Mouse (Mus musculus) neural tube, embryonic 10.5 days (tissue): ENCODE measurements around the gene Cfap20.
"Not testable (repeated sequence)": the region's sequence is repeated elsewhere in the genome, so short reads cannot be mapped to it uniquely, and the experiment has no call there.

Experiments used
- DNase-seq: peaks from one replicate; pipeline ENCODE4 v3.0.0-alpha.2; 2017; ENCODE audit warnings: low spot score; ENCODE audit errors: extremely low spot score

The Cfap20 gene

DNA sequence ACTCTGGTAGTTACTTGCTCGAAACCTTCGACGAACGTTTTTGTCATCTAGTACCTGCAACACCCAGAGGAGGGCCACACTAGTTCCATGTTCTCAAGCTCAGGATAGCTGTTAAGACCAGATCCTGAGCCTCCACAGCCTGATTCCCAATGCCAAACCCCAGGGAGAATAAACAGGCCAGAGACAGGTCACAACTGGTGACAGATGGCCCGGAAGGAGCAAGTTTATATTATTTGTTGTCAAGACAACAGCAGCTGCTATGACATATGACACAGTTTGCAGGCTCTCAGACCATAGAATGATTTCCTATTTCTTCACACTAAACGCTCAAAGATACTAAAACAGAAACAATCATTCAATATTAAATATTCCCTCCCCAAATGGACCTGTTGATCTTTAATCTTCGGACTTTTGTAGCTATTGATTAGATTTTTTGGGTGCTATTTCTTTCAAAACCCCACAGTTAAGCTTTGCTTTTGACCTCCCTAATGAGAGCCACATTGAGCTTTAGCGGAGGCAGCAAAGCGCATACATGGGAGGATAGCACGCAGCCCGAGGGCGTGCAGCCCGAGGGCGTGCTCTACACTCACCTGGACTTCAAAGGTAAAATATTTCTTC lies 12.4 kb downstream of the Cfap20 start:
- no peak for DNase-seq

DNA sequence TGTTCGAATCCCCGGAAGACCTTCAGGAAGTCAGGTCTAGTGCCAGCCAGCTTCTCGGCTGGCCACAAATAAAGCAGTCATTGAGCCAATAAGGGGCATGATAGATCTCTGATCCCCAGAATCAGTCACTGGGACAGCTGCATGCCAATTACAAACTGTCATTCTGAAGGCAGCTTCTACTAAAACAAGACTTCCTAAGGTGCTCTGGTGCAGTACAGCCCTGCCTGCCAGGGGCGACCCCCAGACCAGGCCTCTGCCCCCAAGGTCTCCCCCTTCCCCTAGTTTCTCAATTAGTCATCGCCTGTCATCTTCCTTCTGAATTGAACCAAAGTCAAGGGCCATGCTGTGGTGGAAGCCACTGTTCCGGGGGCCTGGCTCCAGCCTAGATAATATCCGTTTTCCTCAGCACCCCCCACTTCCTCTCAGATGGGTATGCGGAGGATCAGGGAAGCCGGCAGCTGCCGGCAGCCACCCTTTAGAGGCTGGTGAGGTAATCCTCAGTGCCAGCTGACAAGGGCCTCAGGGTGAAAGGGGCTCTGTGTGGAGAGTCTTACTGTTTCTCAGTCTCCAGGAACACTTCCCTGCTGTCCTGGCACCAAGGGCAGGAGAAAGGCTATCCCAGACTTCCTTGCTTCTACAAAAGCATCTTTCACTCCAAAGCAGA lies 23.2 kb downstream of the Cfap20 start:
- DNase-seq = no peak

DNA sequence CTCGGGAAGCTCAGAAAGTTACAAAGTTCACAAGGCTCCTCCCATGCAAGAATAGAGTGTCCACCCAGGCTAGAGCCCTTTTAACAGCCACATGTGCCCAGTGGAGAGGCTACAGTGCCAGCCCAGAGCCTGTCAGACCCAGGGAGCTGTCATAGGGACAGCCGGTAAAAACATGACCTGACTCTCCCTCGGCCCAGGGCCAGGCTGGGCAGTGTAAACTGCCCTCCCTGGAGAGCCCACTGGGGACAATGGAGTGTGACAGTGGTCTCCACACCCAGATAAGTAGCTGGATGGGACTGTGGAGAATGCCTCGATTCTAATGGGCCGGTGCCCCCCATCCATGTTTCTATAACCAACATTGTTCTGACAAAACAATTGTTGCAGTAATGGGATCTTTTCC lies 25.2 kb downstream of the Cfap20 start:
- no peak for DNase-seq

DNA sequence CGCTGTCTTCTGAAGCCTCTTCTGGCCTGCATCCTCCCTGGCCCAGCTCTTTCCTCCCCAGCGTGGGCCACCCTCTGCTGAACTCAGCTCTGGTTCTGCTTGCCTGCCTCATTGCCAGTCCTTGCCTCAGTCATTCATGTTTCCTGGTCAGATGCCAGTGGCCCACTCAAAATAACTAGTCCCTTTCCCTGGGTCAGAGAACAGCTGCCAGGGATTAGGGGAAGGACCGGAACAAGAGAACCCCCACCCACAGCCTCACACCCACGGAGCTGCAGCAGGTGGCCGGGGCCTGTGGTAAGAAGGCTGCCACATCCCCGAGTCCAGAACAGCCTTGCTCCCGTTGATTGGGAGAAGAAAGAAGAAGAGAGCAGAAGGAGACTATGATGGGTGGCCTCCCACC lies 33.6 kb downstream of the Cfap20 start:
- DNase-seq = no peak

DNA sequence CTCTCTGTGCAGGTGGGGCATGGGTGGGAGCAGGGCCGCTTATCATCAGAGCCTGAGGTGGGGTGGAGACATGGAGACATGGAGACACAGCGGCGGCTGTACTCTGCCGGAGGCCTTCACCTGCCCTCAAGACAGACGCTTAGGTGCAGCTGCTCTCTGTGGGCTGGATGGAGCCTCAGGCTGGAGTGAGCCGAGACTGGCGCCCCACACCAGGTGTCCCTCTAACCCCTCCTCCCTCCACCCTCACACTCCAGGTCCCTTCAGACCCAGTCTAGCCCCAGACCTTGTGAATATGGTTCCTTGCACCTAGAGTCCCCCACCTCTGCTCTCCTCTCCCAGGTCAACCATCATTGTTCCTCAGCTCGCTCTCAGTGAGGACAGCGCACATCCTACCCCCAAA lies 35.5 kb downstream of the Cfap20 start:
- DNase-seq = no peak

DNA sequence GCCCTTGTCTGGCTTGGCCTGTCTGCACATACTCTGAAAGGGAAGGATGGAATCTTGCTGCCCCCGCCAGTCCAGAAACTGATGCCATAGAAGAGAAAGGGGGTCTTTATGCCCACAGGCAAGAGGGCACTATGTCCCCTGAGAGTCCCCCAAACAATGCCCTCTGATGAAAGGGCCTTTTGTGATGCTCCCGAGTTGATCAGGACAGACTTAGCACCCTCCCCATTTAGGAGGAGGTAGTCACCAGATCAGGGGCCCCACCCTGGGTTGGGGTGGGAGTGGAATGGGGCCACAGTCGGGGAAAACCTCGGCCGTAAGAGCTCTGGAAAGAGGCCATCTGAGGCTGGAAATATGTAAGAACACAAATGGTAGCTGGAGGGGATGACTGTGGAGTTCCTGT lies 37.5 kb downstream of the Cfap20 start:
- no peak for DNase-seq

DNA sequence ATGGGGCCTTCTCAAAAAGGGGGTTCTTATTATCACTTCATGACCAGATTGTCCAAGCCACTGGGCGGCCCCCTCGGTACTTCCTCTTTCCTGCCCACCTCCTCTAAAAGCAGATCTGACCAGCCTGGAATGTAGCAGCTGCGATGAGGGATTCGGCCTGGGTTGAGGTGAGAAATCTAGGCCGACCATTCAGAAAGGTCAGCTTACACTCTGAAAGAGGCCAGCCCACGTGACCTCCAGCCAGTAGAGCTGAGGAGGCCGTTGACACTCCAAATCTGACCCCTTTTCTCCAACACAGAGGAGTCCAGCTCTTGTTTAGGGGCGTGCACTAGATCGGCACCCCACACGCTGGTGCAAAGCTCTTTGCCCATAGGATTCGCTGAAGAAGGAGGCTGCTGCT lies 37.9 kb downstream of the Cfap20 start:
- no peak for DNase-seq

DNA sequence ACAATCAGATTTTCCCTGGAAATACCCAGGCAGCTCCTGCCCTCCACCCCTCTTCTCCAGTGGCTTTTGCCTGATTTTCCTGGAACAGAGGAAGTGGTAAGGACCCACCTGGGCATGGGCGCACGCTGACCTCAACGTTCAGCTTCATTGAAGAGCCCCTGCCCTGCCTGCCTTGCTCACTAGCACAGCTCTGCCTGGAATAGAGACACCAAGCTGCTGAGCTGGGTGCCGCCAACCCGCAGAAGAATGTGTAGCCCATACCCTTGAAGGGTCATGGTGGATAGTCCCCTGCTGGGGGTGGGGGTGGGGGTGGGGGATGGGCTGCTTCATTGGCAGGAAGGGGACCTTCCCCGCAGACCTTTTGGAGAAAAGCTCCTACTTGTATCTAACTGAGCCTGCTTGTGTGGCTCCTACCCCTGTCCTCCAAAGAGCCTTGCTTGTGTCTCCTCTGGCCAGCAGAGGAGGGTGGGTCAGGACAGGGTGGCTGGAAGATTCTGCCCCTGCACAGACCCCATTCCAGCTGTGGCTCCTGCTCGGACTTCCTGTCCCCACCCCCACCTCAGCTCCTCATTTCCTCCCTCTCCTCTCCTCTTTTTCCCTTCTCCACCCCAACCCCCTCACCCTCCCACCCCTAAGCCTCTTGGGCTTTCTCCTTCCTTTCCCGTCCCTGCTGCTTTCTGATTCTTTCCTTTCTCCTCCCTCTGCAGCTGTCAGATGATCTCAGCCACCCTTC lies 39.3 kb downstream of the Cfap20 start:
- DNase-seq = no peak

DNA sequence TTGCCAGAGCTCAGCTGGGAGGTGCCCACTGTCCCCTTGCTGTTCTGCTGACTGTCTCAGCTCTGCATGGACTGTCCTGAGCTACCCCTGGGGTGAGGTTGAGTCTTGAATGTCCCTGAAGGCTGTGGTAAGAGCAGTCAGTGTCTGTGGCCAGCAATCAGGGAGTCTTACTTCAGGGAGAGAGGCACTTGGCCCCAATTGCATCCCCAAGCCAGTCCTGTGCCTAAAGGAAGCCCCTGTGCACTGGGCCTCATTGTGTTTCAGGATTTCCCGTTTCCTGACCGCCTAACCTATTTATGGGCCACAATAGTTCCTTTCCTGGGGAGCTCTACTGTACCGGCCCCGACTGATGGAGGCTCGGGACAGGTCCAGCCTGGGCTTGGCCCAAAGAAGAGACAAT lies 42.1 kb downstream of the Cfap20 start:
- DNase-seq = no peak

DNA sequence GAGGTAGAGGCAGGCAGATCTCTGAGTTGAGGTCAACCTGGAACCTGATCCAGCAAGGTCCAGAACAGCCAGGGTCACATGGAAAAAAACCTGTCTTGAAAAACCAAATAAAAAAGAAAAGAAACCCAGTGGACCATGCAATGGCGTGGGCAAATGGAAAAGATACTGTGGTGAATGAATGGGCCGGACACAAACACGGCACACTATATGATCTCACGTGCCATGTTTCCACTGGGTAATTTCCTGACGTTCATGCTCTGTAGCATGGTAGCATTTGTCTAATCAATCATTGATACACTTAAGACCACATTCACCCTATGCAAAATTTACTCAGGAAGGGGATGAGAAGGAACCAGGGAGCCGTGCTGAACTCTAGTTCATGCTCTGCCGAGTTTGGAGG lies 43.6 kb downstream of the Cfap20 start:
- no peak for DNase-seq

DNA sequence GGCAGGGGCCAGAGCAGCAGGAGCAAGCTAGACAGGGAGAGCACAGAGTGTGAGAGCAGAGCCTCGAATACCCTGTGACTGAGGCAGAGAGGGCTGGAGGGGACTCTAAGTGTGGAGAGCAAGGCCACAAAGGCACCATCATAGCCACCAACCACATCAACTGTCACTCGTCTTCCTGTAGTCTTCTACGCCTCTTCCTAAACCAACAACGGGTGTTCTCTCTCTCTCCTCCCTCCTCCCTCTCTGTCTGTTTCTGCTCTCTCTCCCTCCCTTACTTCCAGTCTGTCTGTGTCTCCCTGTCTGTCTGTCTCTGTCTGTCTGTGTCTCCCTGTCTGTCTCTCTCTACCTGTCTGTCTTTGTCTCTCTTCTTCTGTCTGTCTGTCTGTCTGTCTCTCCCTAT lies 44.4 kb downstream of the Cfap20 start:
- DNase-seq = no peak

DNA sequence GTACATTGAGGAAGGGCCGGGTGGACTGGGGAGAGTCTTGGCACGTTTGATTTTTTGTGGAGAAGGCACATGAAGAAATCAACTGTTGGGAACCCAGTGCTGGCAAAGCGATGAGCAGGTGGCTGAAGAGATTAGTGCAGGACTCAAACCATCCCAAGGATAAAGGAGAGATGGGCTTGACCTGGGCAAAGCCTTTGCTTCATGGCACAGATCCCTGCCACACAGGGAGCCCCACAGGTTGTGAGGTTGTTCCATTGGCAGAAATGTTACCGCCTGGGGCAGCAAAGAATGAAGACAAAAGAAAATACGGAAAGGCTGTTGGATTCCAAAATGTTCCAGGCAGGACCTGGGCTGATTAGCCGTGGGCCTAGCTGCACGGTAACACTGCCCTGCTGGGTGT lies 46.7 kb downstream of the Cfap20 start:
- no peak for DNase-seq

DNA sequence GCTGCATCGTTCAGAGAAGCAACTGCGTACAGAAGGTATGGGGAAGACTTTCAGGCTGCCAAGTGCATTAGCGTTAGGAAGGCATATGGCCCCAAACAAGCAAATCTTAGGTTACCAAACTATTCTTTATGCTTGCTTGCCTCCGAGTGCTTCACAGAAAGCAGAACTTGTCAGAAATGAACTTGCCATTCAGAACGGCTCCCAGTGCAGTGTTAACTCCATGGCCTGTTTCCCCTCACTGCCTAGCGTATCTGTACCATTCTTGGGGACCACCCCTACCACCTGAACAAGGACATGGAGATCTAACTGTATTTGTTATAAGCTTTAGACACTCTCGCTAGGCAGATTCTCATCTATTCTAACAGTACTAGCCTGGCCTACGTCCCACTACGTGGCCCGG lies 47.4 kb downstream of the Cfap20 start:
- DNase-seq = no peak

DNA sequence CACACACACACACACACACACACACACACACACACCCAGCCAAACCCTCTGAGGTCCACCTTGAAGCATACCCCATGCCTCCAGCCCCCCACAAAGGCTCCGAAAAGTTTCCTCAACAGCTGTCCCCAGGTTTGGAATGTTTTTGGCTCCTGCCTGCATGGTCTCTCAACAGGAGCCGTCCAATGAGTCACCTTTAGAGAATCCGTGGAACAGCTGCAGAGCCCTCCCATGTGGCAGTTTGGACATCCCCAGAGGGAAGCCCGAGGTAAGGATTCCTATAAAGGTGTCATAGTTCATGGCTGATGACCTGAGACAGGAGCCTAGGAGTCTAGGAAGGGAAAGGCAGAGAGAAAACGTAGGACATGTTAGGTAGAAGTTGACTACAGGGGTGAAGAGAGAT lies 48.6 kb downstream of the Cfap20 start:
- no peak for DNase-seq

DNA sequence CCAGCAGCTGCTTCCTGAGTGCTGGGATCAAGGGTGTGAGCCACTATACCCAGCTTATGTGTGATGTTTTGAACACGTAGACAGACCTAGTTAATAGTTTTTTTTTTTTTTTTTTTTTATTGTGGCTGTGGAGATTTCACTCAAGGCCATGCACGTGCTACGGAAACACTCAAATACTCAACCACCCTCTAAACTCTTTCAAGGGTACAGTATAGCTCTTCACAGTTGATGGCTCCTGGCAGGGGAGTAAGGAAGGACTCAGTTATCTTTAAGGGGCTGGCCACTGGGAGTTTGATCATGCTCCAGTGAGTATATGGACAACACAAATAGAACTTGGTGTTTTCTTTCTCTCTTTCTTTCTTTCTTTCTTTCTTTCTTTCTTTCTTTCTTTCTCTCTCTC lies 50.2 kb downstream of the Cfap20 start:
- DNase-seq = no peak

DNA sequence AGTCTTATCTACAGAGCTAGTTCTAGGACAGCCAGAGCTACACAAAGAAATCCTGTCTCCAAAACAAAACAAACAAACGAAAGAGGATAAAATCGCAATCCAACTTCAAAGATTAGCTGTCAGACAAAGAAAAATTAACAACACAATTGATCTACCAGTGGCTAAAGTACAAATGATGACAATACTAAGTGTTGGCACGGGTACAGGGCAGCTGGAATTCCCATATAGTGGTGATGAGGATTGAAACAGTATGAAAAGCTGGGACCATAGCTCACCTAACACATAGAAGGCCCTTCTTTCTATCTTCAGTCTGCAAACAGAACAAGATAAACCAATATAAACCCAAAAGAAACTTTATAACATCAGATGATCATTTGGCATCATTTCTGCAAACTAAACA lies 53.1 kb downstream of the Cfap20 start:
- DNase-seq = no peak

DNA sequence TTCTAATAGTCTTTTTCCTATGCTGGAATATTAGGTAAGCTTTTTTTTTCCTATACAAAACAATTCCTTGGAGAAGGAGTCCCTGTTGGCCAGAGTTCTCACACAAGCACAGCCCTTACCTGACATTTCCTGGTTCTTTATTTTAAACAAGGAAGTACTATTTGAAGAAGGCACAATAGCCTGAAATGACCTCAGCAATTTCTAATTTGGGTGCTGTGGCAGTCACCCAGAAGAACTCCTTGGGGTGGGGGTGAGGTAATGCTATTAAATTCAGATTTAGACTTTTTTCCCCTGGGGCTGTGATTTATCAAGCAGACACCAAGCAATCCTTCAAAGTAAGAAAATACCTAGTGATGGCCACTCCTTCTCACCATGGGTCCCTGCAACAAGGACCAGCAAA lies 53.7 kb downstream of the Cfap20 start:
- no peak for DNase-seq

DNA sequence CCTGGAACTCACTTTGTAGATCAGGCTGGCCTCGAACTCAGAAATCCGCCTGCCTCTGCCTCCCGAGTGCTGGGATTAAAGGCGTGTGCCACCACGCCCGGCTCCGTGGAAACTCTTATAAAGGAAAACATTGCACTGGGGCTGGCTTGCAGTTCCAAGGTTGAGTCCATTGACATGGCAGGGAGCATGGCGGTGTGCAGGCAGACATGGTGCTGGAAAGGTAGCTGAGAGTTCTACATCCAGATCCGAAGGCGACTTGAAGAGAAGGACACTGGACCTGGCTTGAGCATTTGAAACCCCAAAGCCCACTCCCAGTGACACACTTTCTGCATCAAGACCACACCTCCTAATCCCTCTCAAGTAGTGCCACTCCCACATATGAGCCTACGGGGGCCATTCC lies 55.7 kb downstream of the Cfap20 start:
- DNase-seq = not testable (repeated sequence)

DNA sequence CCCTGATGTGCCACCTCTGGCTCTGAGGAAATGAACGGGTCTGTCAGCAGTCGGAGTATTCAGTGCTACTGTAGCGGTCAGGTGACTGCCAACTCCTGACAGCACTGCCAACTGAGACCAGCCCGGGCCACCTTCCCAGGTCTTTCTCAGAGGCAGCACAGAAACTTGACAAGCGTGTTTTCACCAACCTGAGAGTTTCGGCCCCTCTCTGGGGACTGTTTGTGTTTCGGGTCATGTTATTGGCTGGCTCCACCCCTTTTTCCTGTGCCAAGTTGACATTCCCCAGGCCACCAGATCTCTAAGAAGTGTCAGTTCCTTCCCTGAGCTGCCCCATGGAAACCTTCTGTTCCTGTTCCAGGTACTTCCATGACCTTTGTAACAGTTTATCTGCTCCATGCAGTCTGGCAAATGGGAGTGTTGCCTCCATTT lies 56.8 kb downstream of the Cfap20 start:
- DNase-seq = no peak

DNA sequence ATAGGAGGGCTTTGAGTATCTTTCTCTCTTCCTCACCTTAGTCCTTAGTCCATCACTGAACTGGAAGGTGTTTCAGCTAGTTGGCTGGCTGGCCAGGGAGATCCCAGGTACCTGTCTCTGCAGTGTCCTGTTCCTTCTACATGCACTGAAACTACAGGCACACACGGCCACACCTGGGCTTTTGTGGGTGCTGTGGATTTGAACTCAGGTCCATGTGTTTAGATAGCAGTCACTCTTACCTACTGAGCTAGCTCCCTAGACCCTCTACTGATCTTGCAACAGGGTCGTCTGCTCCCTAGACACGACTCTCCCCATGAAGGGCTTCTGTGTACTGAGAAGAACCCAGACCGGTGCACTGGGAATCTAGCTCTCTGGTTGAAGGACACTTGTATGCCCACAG lies 57.6 kb downstream of the Cfap20 start:
- no peak for DNase-seq

DNA sequence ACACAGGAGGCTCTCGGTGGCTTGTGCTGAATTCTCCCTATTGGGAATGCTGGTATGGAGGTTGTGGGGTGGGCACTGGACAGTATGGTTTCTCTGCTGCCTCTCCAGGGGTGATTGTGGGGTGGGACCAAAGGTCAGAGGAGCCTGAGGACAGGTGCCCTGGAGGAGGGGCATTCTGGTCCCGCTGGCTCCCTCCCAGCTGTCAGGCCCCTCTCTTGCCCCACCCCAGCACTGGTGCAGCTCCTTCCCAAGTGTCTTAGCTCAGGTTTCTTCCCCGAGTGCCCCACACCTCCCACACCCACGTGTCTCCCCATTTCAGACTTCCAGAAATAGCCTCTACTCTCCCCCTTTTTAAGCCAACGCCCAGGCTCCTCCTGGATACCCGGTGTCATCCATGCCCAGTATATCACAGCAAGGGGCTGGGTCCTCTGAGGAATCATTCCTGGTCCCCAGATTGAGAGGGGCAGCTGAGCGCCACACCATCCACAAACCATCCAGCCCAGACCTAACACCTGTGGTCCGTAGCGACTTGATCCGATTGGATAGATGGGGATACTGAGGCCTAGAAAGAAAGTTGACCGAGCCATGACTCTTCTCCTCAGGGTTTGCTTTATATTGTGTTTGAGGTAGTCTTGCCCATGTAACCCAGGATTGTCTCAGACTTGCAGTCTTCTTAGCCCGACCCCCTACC lies 58.2 kb downstream of the Cfap20 start:
- no peak for DNase-seq

DNA sequence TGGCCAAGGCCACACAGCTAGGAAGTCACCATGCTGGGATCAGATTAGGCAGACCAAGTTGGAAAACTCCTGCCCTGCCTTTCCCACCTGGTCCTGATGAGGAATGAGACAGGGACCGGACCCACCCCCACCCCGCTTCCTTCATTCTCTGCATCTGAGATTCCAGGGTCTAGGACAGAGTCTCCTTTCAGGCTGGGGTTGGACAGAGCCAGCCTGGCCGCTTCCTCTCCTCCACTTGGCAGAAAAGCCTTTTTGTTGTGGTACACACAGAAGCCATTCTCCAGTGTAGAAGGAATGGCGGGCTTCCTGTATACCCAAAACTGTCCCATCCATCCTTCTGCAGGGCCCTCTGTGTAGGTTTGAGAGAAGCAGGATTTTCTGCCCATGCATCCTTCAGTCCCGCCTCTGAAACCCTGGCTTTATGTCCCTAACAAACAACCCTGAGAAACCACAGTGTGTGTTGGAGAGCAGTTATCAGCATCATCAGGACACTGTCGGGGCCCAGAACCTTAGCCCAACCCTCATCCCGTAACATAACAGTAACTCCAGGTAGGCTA lies 59.2 kb downstream of the Cfap20 start:
- no peak for DNase-seq
